Mouse (Mus musculus) hindbrain, embryonic 14.5 days (tissue): Measurements from ENCODE around the gene Adck1. TPM values are rescaled to one million over a fixed set of nuclear protein-coding genes. Genes with fewer than 3 reads are reported as not detected.
"Not testable (repeated sequence)": the region's sequence is repeated elsewhere in the genome, so short reads cannot be mapped to it uniquely, and the experiment has no call there.

Source experiments
- ATAC-seq: fragments of 200-750 bp; cut with Nextera tagmentation; 2 replicates; pipeline ENCODE4 v1.8.0; 2017; ENCODE audit warnings: moderate number of reproducible peaks, mild to moderate bottlenecking, moderate TSS enrichment, moderate library complexity; ENCODE audit not compliant: low FRiP score
- DNase-seq: peaks from one replicate; pipeline ENCODE4 v3.0.0-alpha.2; 2015; ENCODE audit warnings: low spot score
- H3K27ac ChIP-seq: fragments of 300-500 bp; sonication (generic); 2 replicates; pipeline ENCODE4 v1.5.1; 2014; ENCODE audit warnings: mild to moderate bottlenecking, moderate library complexity
- H3K27me3 ChIP-seq: fragments of 300-500 bp; sonication (generic); 2 replicates; pipeline ENCODE4 v1.6.1; 2014; ENCODE audit warnings: mild to moderate bottlenecking, low read length, mixed read lengths; ENCODE audit not compliant: control insufficient read depth, insufficient read depth
- H3K36me3 ChIP-seq: fragments of 300-500 bp; sonication (generic); replicated peaks from 2 replicates; pipeline ENCODE4 v1.6.1; 2014; ENCODE audit not compliant: control insufficient read depth, insufficient read depth
- H3K4me1 ChIP-seq: fragments of 300-500 bp; sonication (generic); replicated peaks from 2 replicates; pipeline ENCODE4 v1.6.1; 2014; ENCODE audit warnings: antibody characterized with exemption, low read length, mixed read lengths; ENCODE audit not compliant: control insufficient read depth, insufficient read depth
- H3K4me2 ChIP-seq: fragments of 300-500 bp; sonication (generic); replicated peaks from 2 replicates; pipeline ENCODE4 v1.6.1; 2014; ENCODE audit warnings: mild to moderate bottlenecking, moderate library complexity
- H3K4me3 ChIP-seq: fragments of 300-500 bp; sonication (generic); replicated peaks from 2 replicates; pipeline ENCODE4 v1.5.1; 2014; ENCODE audit warnings: mild to moderate bottlenecking, low read length
- H3K9ac ChIP-seq: fragments of 300-500 bp; sonication (generic); 2 replicates; pipeline ENCODE4 v1.6.1; 2014
- H3K9me3 ChIP-seq: fragments of 300-500 bp; sonication (generic); 2 replicates; pipeline ENCODE4 v1.6.1; 2016; ENCODE audit warnings: low read length; ENCODE audit not compliant: control insufficient read depth
- WGBS: fragments of 180-500 bp; shearing (Covaris S2); extraction: QIAGEN DNeasy Blood & Tissue Kit; methylation state at CpG from one replicate; pipeline ENCODE4 v1.1.7; 2014; 5-methylcytosine and 5-hydroxymethylcytosine counted together
- polyA plus RNA-seq: library from polyadenylated mRNA; unstranded; fragments of >200 nt; fragmentation: Nextera tagmentation; extraction: Ambion mirVana; gene quantifications from 2 replicates; pipeline ENCODE4 v1.2.1, GENCODE M21; 2014

Gene Adck1
- polyA plus RNA-seq, 1 experiment from 2014 or later = 33.9 TPM

DNA sequence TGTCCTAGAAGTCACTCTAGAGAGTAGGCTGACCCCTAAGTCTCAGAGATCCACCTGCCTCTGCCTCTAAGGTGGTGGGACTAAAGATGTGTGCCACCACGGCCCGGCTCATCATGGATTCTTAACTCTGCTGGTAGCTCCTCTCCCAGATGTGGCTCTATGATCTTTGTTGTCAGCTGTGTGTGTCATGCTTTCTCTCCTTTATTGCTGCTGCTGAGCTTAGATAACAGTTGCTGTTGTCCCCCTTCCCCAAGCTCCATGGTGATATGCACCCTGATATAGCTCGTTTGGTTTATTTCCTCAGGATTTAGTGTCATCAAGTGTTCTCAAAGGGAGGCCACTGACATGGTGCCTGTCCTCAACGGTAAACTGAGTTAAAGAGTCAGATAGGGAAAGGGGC lies 9.3 kb downstream of the Adck1 start:
- H3K4me1 ChIP-seq, ATAC-seq, H3K9me3 ChIP-seq, H3K4me3 ChIP-seq, H3K9ac ChIP-seq, DNase-seq, H3K36me3 ChIP-seq, H3K27ac ChIP-seq, H3K4me2 ChIP-seq, H3K27me3 ChIP-seq: not testable (repeated sequence)
- 84% methylated on average over 4 of the region's 4 CpGs for WGBS

DNA sequence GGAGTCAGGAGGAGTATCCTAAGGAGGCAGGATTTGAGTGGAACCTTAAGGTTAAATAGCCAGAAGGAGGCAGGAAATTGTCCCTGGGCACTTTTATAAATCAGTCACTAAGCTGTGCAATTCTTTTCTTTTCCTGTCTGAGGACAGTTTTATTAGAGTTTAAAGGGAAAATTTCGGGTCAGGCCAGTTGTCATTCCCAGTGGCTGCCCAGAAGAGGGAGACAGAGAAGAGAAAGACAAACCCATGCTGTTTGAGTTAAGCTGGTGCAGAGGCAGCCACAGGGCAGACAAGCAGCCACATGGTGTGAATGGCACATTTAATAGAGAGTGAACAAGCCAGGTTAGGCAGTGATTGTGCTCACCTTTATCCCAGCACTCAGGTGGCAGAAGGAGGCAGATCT lies 10.0 kb downstream of the Adck1 start:
- not testable (repeated sequence) for DNase-seq, H3K4me3 ChIP-seq, ATAC-seq, H3K9me3 ChIP-seq, H3K4me2 ChIP-seq, H3K27ac ChIP-seq, H3K36me3 ChIP-seq, H3K9ac ChIP-seq, H3K27me3 ChIP-seq, H3K4me1 ChIP-seq
- WGBS = 20% methylated on average over 1 of the region's 1 CpGs

DNA sequence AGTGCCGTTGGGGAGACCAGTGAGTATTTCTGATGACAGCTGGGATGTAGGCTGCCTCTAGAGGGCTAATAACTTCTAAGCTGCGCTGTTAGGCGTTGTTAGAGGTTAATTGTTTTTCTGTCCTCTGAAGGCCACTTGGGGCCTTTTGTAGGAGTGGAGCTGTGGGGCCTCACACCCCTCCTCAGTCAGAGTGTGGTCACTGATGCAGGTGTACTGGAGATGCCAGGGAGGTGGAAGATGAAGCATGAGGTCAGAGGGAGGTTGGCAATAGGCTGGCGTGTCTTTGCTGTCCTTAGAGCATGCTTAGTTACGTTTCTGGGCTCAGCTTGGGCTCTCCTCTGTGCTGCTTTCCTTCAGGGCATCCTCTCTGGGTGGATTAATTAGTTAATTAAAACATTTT lies 11.7 kb downstream of the Adck1 start:
- Histone ChIP-seq H3K4me3 (no peak overlapping the region), H3K4me2 (no peak overlapping the region), H3K36me3 (no peaks in the 10 kb centered on the region), H3K27ac (no peak overlapping the region), H3K27me3 (no peaks in the 10 kb centered on the region), H3K4me1 (no peaks in the 10 kb centered on the region), H3K9me3 (no peaks in the 10 kb centered on the region), H3K9ac (no peak overlapping the region)
- DNase-seq = no peak
- 0 out of 2 replicates have a peak, but pooled peaks have one; percentile 8 for ATAC-seq
- 64% methylated on average over 5 of the region's 5 CpGs for WGBS

DNA sequence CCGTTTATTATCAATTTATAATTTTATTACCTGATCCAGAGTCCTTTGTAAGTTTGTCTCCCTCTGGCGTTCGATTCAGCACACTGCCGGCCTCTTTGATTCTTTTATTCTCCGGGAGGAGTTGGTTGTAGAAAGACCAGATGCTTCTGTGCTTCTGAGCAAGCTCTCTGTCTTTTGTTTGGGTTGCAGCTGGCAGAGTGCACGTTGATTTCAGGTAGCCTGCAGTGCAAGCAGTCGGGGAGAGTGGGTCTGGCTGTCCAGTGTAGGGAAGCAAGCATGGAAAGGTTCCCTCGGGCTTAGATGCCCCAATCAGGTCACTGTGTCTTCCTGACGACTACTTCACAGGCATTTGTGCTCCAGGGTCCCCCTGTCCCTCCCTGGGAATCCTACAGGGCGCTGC lies 16.5 kb downstream of the Adck1 start:
- Histone ChIP-seq H3K9me3 (no peaks in the 10 kb centered on the region), H3K4me1 (no peaks in the 10 kb centered on the region), H3K9ac (peak overlapping the region; percentile 9; the same call in 1 of the 2 replicates), H3K36me3 (0 out of 2 replicates have a peak, but pooled peaks cover 3% of the 10 kb centered on the region), H3K27ac (peak overlapping the region; percentile 46; the same call in 1 of the 2 replicates), H3K4me3 (no peak overlapping the region), H3K27me3 (no peaks in the 10 kb centered on the region), H3K4me2 (0 out of 2 replicates have a peak overlapping the region, but pooled peaks have one; percentile 4)
- ATAC-seq (no peak), DNase-seq (peak; percentile 66)
- 34% methylated on average over 10 of the region's 10 CpGs for WGBS

DNA sequence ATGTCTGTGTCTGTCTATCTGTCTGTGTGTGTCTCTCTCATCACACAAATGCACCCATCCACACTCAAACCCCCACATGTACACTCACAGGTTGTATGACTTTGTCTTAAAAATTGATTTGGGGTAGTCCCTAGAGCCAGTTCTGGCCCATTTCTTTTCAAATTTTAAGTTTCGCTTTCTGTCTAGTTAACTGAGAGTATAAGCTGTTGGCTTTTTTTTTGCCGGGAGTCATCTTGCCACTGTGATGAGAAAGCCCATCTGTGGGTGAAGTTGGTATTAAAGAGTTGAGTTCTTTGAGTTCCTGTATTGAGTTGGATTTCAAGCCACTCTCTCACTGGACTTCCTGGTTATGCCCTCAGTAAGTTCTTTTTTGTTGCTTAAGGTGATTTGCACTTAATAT lies 17.9 kb downstream of the Adck1 start:
- 99% methylated on average over 2 of the region's 2 CpGs for WGBS
- Histone ChIP-seq H3K4me2 (no peak overlapping the region), H3K27ac (no peak overlapping the region), H3K4me3 (no peak overlapping the region), H3K27me3 (no peaks in the 10 kb centered on the region), H3K36me3 (0 out of 2 replicates have a peak, but pooled peaks cover 3% of the 10 kb centered on the region), H3K4me1 (no peaks in the 10 kb centered on the region), H3K9me3 (no peaks in the 10 kb centered on the region), H3K9ac (no peak overlapping the region)
- DNase-seq = no peak
- no peak for ATAC-seq

DNA sequence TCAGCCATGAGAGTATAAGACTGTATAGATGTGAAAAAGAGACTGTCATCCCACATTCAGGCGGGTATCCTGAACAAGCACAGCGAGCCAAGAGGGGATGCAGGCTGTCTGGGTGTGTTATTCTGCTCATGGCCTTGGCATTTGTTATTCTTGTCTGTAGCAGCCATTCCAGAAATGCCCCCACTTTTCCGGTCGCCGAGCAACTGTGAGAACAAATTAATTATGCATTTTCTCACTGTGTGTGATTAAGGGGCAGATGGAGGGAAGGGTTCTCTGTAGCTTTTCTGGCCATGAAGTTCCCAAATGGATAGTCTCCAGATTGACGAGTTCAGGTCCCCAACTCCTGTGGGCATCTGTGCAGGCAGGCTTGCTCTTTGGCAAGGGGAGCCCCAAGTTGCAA lies 28.5 kb downstream of the Adck1 start:
- 33% methylated on average over 6 of the region's 6 CpGs for WGBS
- Histone ChIP-seq H3K36me3 (no peaks in the 10 kb centered on the region), H3K4me2 (no peak overlapping the region), H3K27me3 (no peaks in the 10 kb centered on the region), H3K4me1 (no peaks in the 10 kb centered on the region), H3K9ac (no peak overlapping the region), H3K27ac (no peak overlapping the region), H3K9me3 (no peaks in the 10 kb centered on the region), H3K4me3 (no peak overlapping the region)
- peak; percentile 43 for DNase-seq
- ATAC-seq = peak; percentile 76; the same call in 1 of the 2 replicates

DNA sequence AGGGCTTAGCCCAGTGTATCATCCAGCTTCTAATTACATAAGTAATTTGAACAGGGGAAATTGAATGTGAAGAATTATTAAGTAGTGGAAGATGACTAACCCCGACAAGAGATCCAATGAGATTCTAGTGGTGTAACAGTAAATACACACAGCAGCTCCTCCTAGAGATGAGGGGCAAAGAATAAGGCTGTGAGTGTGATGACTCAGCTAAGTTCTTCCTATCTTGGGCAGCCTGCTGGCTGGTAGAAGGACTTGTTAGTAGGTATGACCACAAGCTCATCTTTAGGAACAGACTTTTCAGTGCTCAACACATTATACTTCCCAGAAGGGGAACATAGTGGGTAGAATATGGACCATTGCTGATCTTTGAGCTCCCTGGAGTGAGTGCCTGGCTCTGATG lies 38.3 kb downstream of the Adck1 start:
- Histone ChIP-seq H3K36me3 (no peaks in the 10 kb centered on the region), H3K4me1 (no peaks in the 10 kb centered on the region), H3K27ac (no peak overlapping the region), H3K4me2 (no peak overlapping the region), H3K4me3 (no peak overlapping the region), H3K27me3 (no peaks in the 10 kb centered on the region), H3K9ac (no peak overlapping the region), H3K9me3 (no peaks in the 10 kb centered on the region)
- ATAC-seq = no peak
- no peak for DNase-seq
- WGBS = 87% methylated on average over 1 of the region's 1 CpGs

DNA sequence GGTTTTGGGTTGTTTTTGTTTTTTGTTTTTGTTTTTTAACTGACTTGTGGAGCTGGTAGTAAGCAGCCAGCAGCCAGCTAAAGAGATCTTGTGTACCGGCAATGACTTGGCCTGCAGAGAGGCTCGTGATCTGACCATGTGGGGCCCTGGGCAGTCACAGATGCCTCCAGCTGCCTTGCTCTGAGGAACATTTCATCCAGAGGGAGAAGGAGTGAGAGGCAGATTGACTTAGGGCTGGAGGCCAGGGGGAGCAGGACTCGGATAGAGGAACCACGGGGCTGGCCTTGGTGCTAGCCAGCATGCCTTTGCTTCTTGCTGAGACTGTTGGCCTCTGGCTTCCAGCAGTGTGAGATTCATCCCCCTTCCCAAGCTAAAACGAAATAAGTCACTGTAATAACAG lies 43.2 kb downstream of the Adck1 start:
- no peaks in the 10 kb centered on the region; the same call in 1 of the 2 replicates for H3K4me1 ChIP-seq
- WGBS = 58% methylated on average over 5 of the region's 5 CpGs
- H3K27me3 ChIP-seq = no peaks in the 10 kb centered on the region
- H3K9ac ChIP-seq = no peak overlapping the region
- H3K9me3 ChIP-seq = no peaks in the 10 kb centered on the region
- H3K4me3 ChIP-seq = no peak overlapping the region
- H3K27ac ChIP-seq = no peak overlapping the region
- DNase-seq = no peak
- H3K36me3 ChIP-seq = no peaks in the 10 kb centered on the region
- no peak for ATAC-seq
- no peak overlapping the region for H3K4me2 ChIP-seq

DNA sequence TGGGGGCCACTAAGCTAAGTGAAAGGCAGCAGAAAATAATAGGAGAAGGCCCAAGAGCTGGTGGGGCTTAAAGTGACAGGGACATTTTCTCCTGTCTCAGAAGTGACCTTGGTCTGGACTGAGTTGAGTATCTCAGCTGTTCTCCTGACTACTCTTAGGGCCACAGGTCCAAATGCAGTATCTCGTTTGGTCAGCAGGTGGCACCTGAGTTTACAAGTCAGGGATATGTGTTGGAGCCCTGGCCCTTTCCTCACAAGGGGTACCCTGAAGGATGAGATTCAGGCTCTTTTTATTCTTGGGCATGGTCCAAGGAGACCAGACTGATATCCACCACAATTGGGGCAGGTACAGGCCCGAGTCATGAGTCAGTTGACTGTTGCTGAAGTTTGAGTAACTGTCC lies 44.8 kb downstream of the Adck1 start:
- no peak overlapping the region for H3K9ac ChIP-seq
- H3K4me1 ChIP-seq = no peaks in the 10 kb centered on the region; the same call in 1 of the 2 replicates
- peak; percentile 34; the same call in 1 of the 2 replicates for ATAC-seq
- no peaks in the 10 kb centered on the region for H3K9me3 ChIP-seq
- peak; percentile 81 for DNase-seq
- no peaks in the 10 kb centered on the region for H3K27me3 ChIP-seq
- H3K36me3 ChIP-seq = 0 out of 2 replicates have a peak, but pooled peaks cover under 1% of the 10 kb centered on the region
- H3K4me2 ChIP-seq = no peak overlapping the region
- 37% methylated on average over 2 of the region's 2 CpGs for WGBS
- no peak overlapping the region for H3K27ac ChIP-seq
- no peak overlapping the region for H3K4me3 ChIP-seq

DNA sequence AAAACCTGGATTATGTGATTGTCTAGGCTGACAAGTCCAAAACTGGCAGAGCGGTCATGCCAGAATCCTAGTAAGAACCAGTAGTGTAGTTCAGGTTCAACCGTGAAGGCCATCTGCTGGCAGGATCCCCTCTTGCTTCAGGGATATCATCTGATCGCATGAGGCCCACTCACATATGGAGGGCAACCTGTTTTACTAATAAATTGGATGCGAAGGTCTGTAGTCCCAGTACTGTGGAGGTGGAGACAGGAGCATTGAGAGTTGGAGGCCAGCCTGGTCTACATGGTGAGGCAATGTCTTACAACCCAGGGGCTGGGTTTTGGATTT lies 47.6 kb downstream of the Adck1 start:
- no peak overlapping the region for H3K4me2 ChIP-seq
- no peak overlapping the region for H3K4me3 ChIP-seq
- H3K27ac ChIP-seq = no peak overlapping the region
- no peak for DNase-seq
- no peak overlapping the region for H3K9ac ChIP-seq
- ATAC-seq = no peak
- no peaks in the 10 kb centered on the region for H3K27me3 ChIP-seq
- peaks cover 15% of the 10 kb centered on the region; the same call in 1 of the 2 replicates for H3K36me3 ChIP-seq
- 94% methylated on average over 4 of the region's 4 CpGs for WGBS
- no peaks in the 10 kb centered on the region; the same call in 1 of the 2 replicates for H3K4me1 ChIP-seq
- no peaks in the 10 kb centered on the region for H3K9me3 ChIP-seq
